Mouse (Mus musculus) MEL (cell line): Measurements from ENCODE around the gene Ubtd2. TPM values are rescaled to one million over a fixed set of nuclear protein-coding genes. Genes with fewer than 3 reads are reported as not detected.

Source experiments
- DNase-seq: peaks from one replicate; pipeline ENCODE4 v3.0.0; 2011; ENCODE audit warnings: low read depth, low spot score
- H3K27ac ChIP-seq: 2 replicates; pipeline ENCODE4 v1.5.1; 2012; ENCODE audit warnings: low read depth, mild to moderate bottlenecking, control low read depth, low read length, moderate library complexity; ENCODE audit not compliant: control insufficient read depth
- H3K27me3 ChIP-seq, 2 experiments: fragments of 150-350 bp in 1 of 2; sonication (generic) in 1 of 2; 2 replicates each; pipeline ENCODE4 v1.6.1; 2012; ENCODE audit warnings: low read length in 2 of 2, mild to moderate bottlenecking in 2 of 2, improper control_type of control experiment in 1 of 2, moderate library complexity in 1 of 2; ENCODE audit not compliant: insufficient read depth in 2 of 2, control insufficient read depth in 1 of 2
- H3K36me3 ChIP-seq, 2 experiments: 2 replicates each; pipeline ENCODE4 v1.6.1; 2012 to 2014; ENCODE audit warnings: low read length in 2 of 2, improper control_type of control experiment in 1 of 2, inconsistent platforms in 1 of 2, mild to moderate bottlenecking in 1 of 2; ENCODE audit not compliant: insufficient read depth in 2 of 2, control insufficient read depth in 1 of 2
- H3K4me1 ChIP-seq, 2 experiments: fragments of 150-350 bp in 1 of 2; sonication (generic) in 1 of 2; 2 replicates each; pipeline ENCODE4 v1.6.1; 2012; ENCODE audit warnings: low read length in 2 of 2, improper control_type of control experiment in 1 of 2, mild to moderate bottlenecking in 1 of 2; ENCODE audit not compliant: insufficient read depth in 2 of 2, control insufficient read depth in 1 of 2
- H3K4me3 ChIP-seq, 2 experiments: fragments of 150-350 bp in 1 of 2; sonication (generic) in 1 of 2; 2 replicates each; pipeline ENCODE4 v1.5.1; 2012; ENCODE audit warnings: low read depth in 2 of 2, low read length in 2 of 2, mild to moderate bottlenecking in 2 of 2, moderate library complexity in 2 of 2, control low read depth in 1 of 2, improper control_type of control experiment in 1 of 2; ENCODE audit not compliant: control insufficient read depth in 1 of 2, insufficient read depth in 1 of 2
- H3K79me2 ChIP-seq: 2 replicates; pipeline ENCODE4 v1.6.1; 2012; ENCODE audit warnings: mild to moderate bottlenecking, low read length, moderate library complexity; ENCODE audit not compliant: control insufficient read depth, poor library complexity, insufficient read depth
- H3K9ac ChIP-seq: 2 replicates; pipeline ENCODE4 v1.6.1; 2012; ENCODE audit warnings: low read depth, mild to moderate bottlenecking, control low read depth, low read length, moderate library complexity; ENCODE audit not compliant: control insufficient read depth, poor library complexity, severe bottlenecking
- H3K9me3 ChIP-seq: fragments of 150-350 bp; sonication (generic); replicated peaks from 2 replicates; pipeline ENCODE4 v1.6.1; 2012; ENCODE audit warnings: mild to moderate bottlenecking, low read length, improper control_type of control experiment, moderate library complexity; ENCODE audit not compliant: insufficient read depth
- E2F4 ChIP-seq: IDR thresholded peaks from 2 replicates; pipeline ENCODE4 v1.6.1; 2011; ENCODE audit warnings: low read depth, low read length, improper control_type of control experiment, borderline replicate concordance
- ETS1 ChIP-seq: IDR thresholded peaks from 2 replicates; pipeline ENCODE4 v1.6.1; 2012; ENCODE audit warnings: low read depth, mild to moderate bottlenecking, inconsistent platforms, low read length, improper control_type of control experiment, moderate library complexity
- MAZ ChIP-seq: IDR thresholded peaks from 2 replicates; pipeline ENCODE4 v1.6.1; 2012; ENCODE audit warnings: low read depth, mild to moderate bottlenecking, inconsistent platforms, low read length, improper control_type of control experiment
- MXI1 ChIP-seq: IDR thresholded peaks from 2 replicates; pipeline ENCODE4 v1.6.1; 2011; ENCODE audit warnings: mild to moderate bottlenecking, low read depth, low read length, improper control_type of control experiment
- MYB ChIP-seq: IDR thresholded peaks from 2 replicates; pipeline ENCODE4 v1.6.1; 2011; ENCODE audit warnings: mild to moderate bottlenecking, low read depth, low read length, improper control_type of control experiment
- NELFE ChIP-seq: IDR thresholded peaks from 2 replicates; pipeline ENCODE4 v1.6.1; 2011; ENCODE audit warnings: low read depth, low read length, improper control_type of control experiment
- NRF1 ChIP-seq: IDR thresholded peaks from 2 replicates; pipeline ENCODE4 v1.6.1; 2014; ENCODE audit warnings: low read depth, mild to moderate bottlenecking, inconsistent platforms, low read length, improper control_type of control experiment, moderate library complexity; ENCODE audit not compliant: poor library complexity, insufficient read depth, severe bottlenecking
- SIN3A ChIP-seq: IDR thresholded peaks from 2 replicates; pipeline ENCODE4 v1.6.1; 2012; ENCODE audit warnings: low read length, improper control_type of control experiment, inconsistent platforms
- SMC3 ChIP-seq: IDR thresholded peaks from 2 replicates; pipeline ENCODE4 v1.6.1; 2011; ENCODE audit warnings: low read depth, low read length, improper control_type of control experiment
- TCF12 ChIP-seq: IDR thresholded peaks from 2 replicates; pipeline ENCODE4 v1.6.1; 2014; ENCODE audit warnings: low read depth, mild to moderate bottlenecking, inconsistent platforms, low read length, improper control_type of control experiment, moderate library complexity
- USF2 ChIP-seq, 2 experiments: IDR thresholded peaks; 2 replicates each; pipeline ENCODE4 v1.6.1; 2011 to 2012; ENCODE audit warnings: improper control_type of control experiment in 2 of 2, low read length in 2 of 2, borderline replicate concordance in 1 of 2, inconsistent platforms in 1 of 2, low read depth in 1 of 2, mild to moderate bottlenecking in 1 of 2; ENCODE audit not compliant: insufficient read depth in 1 of 2
- ZMIZ1 ChIP-seq: IDR thresholded peaks from 2 replicates; pipeline ENCODE4 v1.6.1; 2012; ENCODE audit warnings: low read depth, mild to moderate bottlenecking, inconsistent platforms, low read length, improper control_type of control experiment, moderate library complexity
- ZNF384 ChIP-seq: IDR thresholded peaks from 2 replicates; pipeline ENCODE4 v1.6.1; 2012; ENCODE audit warnings: low read depth, mild to moderate bottlenecking, inconsistent platforms, low read length, improper control_type of control experiment
- polyA plus RNA-seq, 2 experiments: library from polyadenylated mRNA; stranded (reverse) in 1 of 2; unstranded in 1 of 2; fragments of >175 nt in 1 of 2; fragments of >200 nt in 1 of 2; gene quantifications; 2 replicates each; pipeline versions ENCODE4 v1.2.1 to v1.2.4; 2012; ENCODE audit warnings: low replicate concordance in 2 of 2, low read depth in 1 of 2; ENCODE audit not compliant: insufficient read length in 2 of 2, insufficient read depth in 1 of 2, missing spikeins in 1 of 2
- total RNA-seq: library from RNA; depleted of rRNA; stranded (reverse); fragments of 300-350 nt; gene quantifications from 2 replicates; pipeline ENCODE4 v1.2.3, GENCODE M21; 2012

Ubtd2 gene
- total and polyA plus RNA-seq, 3 experiments: 25.7 to 28.7 TPM; not detected in 1

DNA sequence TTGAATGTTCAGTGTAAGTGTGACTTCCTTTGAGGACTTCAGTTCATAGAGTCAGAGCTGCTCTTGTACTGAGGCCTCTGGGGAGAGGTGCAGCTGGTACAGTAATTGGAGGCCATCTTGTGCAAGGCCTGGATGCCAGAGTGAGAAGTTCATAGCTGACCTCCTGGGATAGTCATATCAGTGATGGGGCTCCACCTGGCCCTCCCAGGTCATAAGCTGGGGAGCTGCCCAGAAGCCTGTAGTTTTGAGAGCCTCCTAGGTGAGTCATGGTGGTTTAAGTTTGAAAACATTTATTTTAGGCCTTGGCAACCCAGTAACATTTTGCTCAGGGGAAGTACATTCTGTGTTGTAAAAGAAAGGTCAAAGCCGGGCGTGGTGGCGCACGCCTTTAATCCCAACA is 102.9 kb downstream of the Ubtd2 start:
- Histone ChIP-seq H3K27me3 (no peaks in the 10 kb centered on the region), H3K4me3 (no peak overlapping the region), H3K9me3 (no peaks in the 10 kb centered on the region), H3K9ac (no peak overlapping the region), H3K36me3 (peaks cover 0 to 17% of the 10 kb centered on the region in 2 experiments; a peak in 2 of 4 replicates), H3K27ac (no peak overlapping the region), H3K79me2 (no peaks in the 10 kb centered on the region), H3K4me1 (peaks cover 11 to 24% of the 10 kb centered on the region in 2 experiments)
- no peak for DNase-seq
- no peak for TF ChIP-seq MAZ
- no peak for TF ChIP-seq NELFE
- no peak for TF ChIP-seq USF2 (IDR thresholded peaks at IDR 0.05; ENCODE audit: borderline replicate concordance in 1 of 2, insufficient read depth in 1 of 2, low read depth in 1 of 2, low read length in 2 of 2)
- no peak for TF ChIP-seq NRF1

DNA sequence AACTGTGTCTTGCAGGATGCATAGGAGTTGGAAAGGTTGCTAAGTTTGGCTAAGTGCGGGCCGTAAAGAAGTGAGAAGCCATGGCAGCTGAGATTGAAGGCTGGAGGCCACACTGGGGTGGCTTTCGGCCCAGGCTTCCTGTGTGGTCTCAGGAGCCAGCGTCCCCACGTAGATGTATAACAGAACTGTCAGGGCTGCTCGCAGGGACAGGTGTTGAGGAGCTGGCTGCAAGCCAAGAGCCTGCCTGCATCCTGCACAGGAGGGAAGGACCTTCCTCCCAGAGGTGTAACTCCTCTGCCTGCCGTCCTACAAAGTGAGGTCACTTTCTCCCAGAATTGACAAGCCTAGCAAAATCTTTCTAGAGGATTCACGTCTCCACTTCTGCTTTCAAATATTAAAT is 103.5 kb downstream of the Ubtd2 start:
- DNase-seq: no peak
- Histone ChIP-seq H3K9ac (no peak overlapping the region), H3K4me1 (peaks cover 7 to 22% of the 10 kb centered on the region in 2 experiments), H3K27me3 (no peaks in the 10 kb centered on the region), H3K4me3 (no peak overlapping the region), H3K79me2 (no peaks in the 10 kb centered on the region), H3K36me3 (peaks cover 0 to 18% of the 10 kb centered on the region in 2 experiments; a peak in 2 of 4 replicates), H3K27ac (no peak overlapping the region), H3K9me3 (no peaks in the 10 kb centered on the region)
- TF ChIP-seq ZNF384 (no peak), TCF12 (no peak), E2F4 (no peak), MAZ (no peak), SIN3A (no peak), SMC3 (no peak), MYB (no peak), NELFE (no peak), MXI1 (no peak), NRF1 (no peak)

DNA sequence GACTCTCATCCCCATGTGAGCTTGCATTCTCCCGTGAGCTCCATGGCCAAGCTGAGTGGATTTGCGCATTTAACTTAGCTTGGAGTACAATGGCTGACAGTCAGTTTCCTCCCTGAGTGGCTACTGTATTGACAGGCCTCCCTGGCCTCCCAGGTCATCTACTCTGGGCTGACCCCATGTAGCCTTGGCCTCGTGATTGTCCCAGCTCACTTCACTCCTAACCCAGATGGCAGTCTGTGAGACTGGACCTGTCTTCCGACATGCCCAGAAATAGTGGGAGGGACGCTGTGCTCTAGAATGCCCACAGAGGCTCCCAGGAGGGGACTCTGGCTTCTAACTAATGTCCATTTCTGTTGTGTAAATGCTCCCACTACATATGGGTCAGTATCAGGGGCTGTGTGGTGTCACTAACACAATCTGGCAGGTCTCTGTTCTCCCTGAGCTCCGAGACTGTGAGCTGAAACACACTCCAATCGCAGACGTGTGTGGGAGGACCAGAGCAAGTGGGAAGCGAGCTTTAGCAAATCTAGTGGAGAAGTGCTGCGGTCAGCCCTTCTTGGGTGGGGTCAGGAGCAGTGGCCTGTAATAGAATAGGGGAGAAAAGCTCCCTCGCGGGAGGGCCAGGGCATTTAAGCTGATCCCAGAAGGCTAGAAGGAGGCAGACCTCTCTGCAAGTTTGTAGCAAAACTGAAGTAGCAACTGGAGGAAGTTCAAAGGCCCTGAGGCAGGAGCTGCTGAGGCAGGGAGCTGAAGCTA is 105.0 kb downstream of the Ubtd2 start:
- peaks cover 0 to 12% of the 10 kb centered on the region in 2 experiments; a peak in 2 of 4 replicates for H3K36me3 ChIP-seq
- peaks cover 0 to 23% of the 10 kb centered on the region in 2 experiments for H3K4me1 ChIP-seq
- TF ChIP-seq ZMIZ1 (no peak), ETS1 (no peak)
- no peaks in the 10 kb centered on the region for H3K9me3 ChIP-seq
- no peak overlapping the region for H3K9ac ChIP-seq
- no peaks in the 10 kb centered on the region for H3K27me3 ChIP-seq
- no peak overlapping the region for H3K4me3 ChIP-seq
- H3K79me2 ChIP-seq: no peaks in the 10 kb centered on the region
- no peak for DNase-seq
- no peak overlapping the region for H3K27ac ChIP-seq
